ENCODE assay signal across 11 mouse cellular contexts in the genomic region with DNA sequence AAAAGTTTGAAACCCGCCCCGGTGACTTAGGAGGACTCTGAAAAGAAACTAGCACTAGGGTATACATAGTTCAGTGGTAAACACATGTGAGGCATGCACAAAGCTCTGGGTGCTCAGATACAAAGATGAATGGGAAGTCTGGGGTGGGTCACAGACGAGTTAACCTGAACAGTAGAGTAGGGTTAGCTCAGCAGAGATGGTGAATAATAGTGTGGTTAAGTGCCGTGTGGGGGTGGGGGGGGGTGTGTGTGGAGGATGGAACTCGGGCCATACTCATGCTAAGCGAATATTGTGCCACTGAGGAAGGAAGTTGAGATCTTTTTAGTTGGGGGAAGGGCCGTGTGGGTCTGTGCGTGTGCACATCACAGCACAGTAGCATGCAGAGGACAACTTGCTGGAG. TPM values are rescaled to one million over a fixed set of nuclear protein-coding genes. Genes with fewer than 3 reads are reported as not detected.
A peak's percentile ranks its signal among the peaks of the same experiment; 100 is the strongest.
DNase-seq lines count a peak whose midpoint lies in the region; ATAC-seq lines count a peak whose summit lies in the region.
"Had no signal": no experiment of that assay in that cellular context is flagged by ENCODE, and none has a peak within 500 bp of the region (broad histone marks: within the 10 kb centered on the region; RNA-seq: fewer than 3 reads in every experiment).

No protein-coding gene starts in this region.

- ATAC-seq in heart, embryonic 15.5 days (replicated peaks; ENCODE audit: insufficient number of reproducible peaks, insufficient read depth, low FRiP score, low read depth), result no peak
- no peak for ATAC-seq in embryonic facial prominence, embryonic 12.5 days (ENCODE audit: insufficient number of reproducible peaks, insufficient read depth, low FRiP score, low TSS enrichment)
- ATAC-seq in liver, embryonic 13.5 days (ENCODE audit: low read depth), result no peak

- 61% methylated on average over 8 of the region's 8 CpGs for WGBS in heart, embryonic 15.5 days
- 84% methylated on average over 8 of the region's 8 CpGs for WGBS in embryonic facial prominence, embryonic 12.5 days
- WGBS in liver, embryonic 13.5 days (ENCODE audit: insufficient replicate concordance), result 46% methylated on average over 8 of the region's 8 CpGs

- peak overlapping the region; percentile 66 for H3K4me2 ChIP-seq in heart, embryonic 15.5 days
- H3K4me2 ChIP-seq in embryonic facial prominence, embryonic 12.5 days (replicated peaks), result peak overlapping the region; percentile 2; the same call in 1 of the 2 replicates
- peak overlapping the region; percentile 89 for H3K4me2 ChIP-seq in liver, embryonic 13.5 days

- no peaks in the 10 kb centered on the region for H3K27me3 ChIP-seq in heart, embryonic 15.5 days
- no peaks in the 10 kb centered on the region for H3K27me3 ChIP-seq in embryonic facial prominence, embryonic 12.5 days
- no peaks in the 10 kb centered on the region for H3K27me3 ChIP-seq in liver, embryonic 13.5 days

- peaks cover 33% of the 10 kb centered on the region for H3K36me3 ChIP-seq in heart, embryonic 15.5 days
- H3K36me3 ChIP-seq in embryonic facial prominence, embryonic 12.5 days, result peaks cover 40% of the 10 kb centered on the region
- peaks cover 47% of the 10 kb centered on the region for H3K36me3 ChIP-seq in liver, embryonic 13.5 days

- H3K9ac ChIP-seq in heart, embryonic 15.5 days, result no peak overlapping the region
- no peak overlapping the region for H3K9ac ChIP-seq in embryonic facial prominence, embryonic 12.5 days
- H3K9ac ChIP-seq in liver, embryonic 13.5 days, result peak overlapping the region; percentile 93

- no peaks in the 10 kb centered on the region for H3K9me3 ChIP-seq in heart, embryonic 15.5 days (replicated peaks)
- no peaks in the 10 kb centered on the region for H3K9me3 ChIP-seq in embryonic facial prominence, embryonic 12.5 days
- H3K9me3 ChIP-seq in liver, embryonic 13.5 days (replicated peaks), result no peaks in the 10 kb centered on the region

- peaks cover 35% of the 10 kb centered on the region for H3K4me1 ChIP-seq in heart, embryonic 15.5 days (replicated peaks)
- H3K4me1 ChIP-seq in embryonic facial prominence, embryonic 12.5 days, result peaks cover 19% of the 10 kb centered on the region
- peaks cover 51% of the 10 kb centered on the region for H3K4me1 ChIP-seq in liver, embryonic 13.5 days (replicated peaks)

- intact Hi-C loops in heart, postnatal 14 days (cut with DNase I), result no loop called here
- intact Hi-C loops in left cerebral cortex, postnatal 36 days (cut with DNase I), result no loop called here

- peak overlapping the region; percentile 89 for H3K4me3 ChIP-seq in heart, embryonic 15.5 days
- no peak overlapping the region for H3K4me3 ChIP-seq in embryonic facial prominence, embryonic 12.5 days
- H3K4me3 ChIP-seq in liver, embryonic 13.5 days (replicated peaks), result peak overlapping the region; percentile 84

- DNase-seq in heart, postnatal 14 days, result no peak
- DNase-seq in CD4-positive helper T cell, adult 2 months (ENCODE audit: low read depth, low spot score), result peak; percentile 37
- no peak for DNase-seq in liver, embryonic 13.5 days
- no peak for DNase-seq in right cerebral cortex, postnatal 10 days (ENCODE audit: low spot score in 2 of 2)
- DNase-seq in frontal cortex, postnatal 14 days (ENCODE audit: low spot score in 2 of 2), result no peak
- no peak for DNase-seq in left cerebral cortex, postnatal 36 days (ENCODE audit: low spot score in 2 of 2)
- DNase-seq: cerebellum, adult 9-11 months; gastrocnemius, postnatal 36 days had no signal

- no peak overlapping the region for H3K27ac ChIP-seq in heart, embryonic 15.5 days
- no peak overlapping the region for H3K27ac ChIP-seq in embryonic facial prominence, embryonic 12.5 days
- H3K27ac ChIP-seq in liver, embryonic 13.5 days, result no peak overlapping the region

RNA-seq across cellular contexts. Expression of a gene that starts 2.1 kb away (rescaled TPM):
- 1,014 and 1,128 TPM in 2 replicates for polyA plus RNA-seq in heart, embryonic 15.5 days (2015; fragmentation: Nextera tagmentation; extraction: Ambion mirVana)
- 1,000 to 10,000 TPM; 1,831 to 1,920 TPM for total RNA-seq in heart, postnatal 14 days (2021)
- 487 and 498 TPM in 2 replicates for polyA plus RNA-seq in embryonic facial prominence, embryonic 12.5 days (2016; fragmentation: Nextera tagmentation; extraction: Ambion mirVana)
- polyA plus RNA-seq in liver, embryonic 13.5 days (2015; fragmentation: Nextera tagmentation; extraction: Ambion mirVana), result 416 and 419 TPM in 2 replicates
- 100 to 1,000 TPM; 374 to 435 TPM for total RNA-seq in left cerebral cortex, postnatal 36 days (2021)

RNA-seq across cellular contexts. Expression of a gene that starts 2.1 kb away (rescaled TPM):
- 0.39 and 0.41 TPM in 2 replicates for polyA plus RNA-seq in heart, embryonic 15.5 days (2015; fragmentation: Nextera tagmentation; extraction: Ambion mirVana)
- under 1 TPM in 1 of 2 experiments, not detected in 1; 0.34 TPM for total RNA-seq in heart, postnatal 14 days (2021)
- polyA plus RNA-seq in embryonic facial prominence, embryonic 12.5 days (2016; fragmentation: Nextera tagmentation; extraction: Ambion mirVana), result 0.23 and 0.47 TPM in 2 replicates
- not detected in 2 replicates for polyA plus RNA-seq in liver, embryonic 13.5 days (2015; fragmentation: Nextera tagmentation; extraction: Ambion mirVana)
- total RNA-seq in left cerebral cortex, postnatal 36 days (2021), result not detected
- total RNA-seq: gastrocnemius, postnatal 36 days; left cerebral cortex, postnatal 10 days had no signal

RNA-seq across cellular contexts. Expression of a gene that starts 26.4 kb away (rescaled TPM):
- 0.18 and 0.33 TPM in 2 replicates for polyA plus RNA-seq in heart, embryonic 15.5 days (2015; fragmentation: Nextera tagmentation; extraction: Ambion mirVana)
- under 1 TPM in 1 of 2 experiments, not detected in 1; 0.10 TPM for total RNA-seq in heart, postnatal 14 days (2021)
- 3.6 and 8.9 TPM in 2 replicates for polyA plus RNA-seq in embryonic facial prominence, embryonic 12.5 days (2016; fragmentation: Nextera tagmentation; extraction: Ambion mirVana)
- polyA plus RNA-seq in liver, embryonic 13.5 days (2015; fragmentation: Nextera tagmentation; extraction: Ambion mirVana), result 0.07 TPM in 1 of 2 replicates, not detected in the other
- total RNA-seq in left cerebral cortex, postnatal 36 days (2021), result 100 to 1,000 TPM in 1 of 2 experiments, 10 to 100 TPM in 1; 65.0 to 119 TPM
- total RNA-seq: gastrocnemius, postnatal 36 days had no signal

RNA-seq across cellular contexts. Expression of a gene that starts 36.1 kb away (rescaled TPM):
- 32.9 and 37.1 TPM in 2 replicates for polyA plus RNA-seq in heart, embryonic 15.5 days (2015; fragmentation: Nextera tagmentation; extraction: Ambion mirVana)
- total RNA-seq in heart, postnatal 14 days (2021), result 10 to 100 TPM in 1 of 2 experiments, 1 to 10 TPM in 1; 10.0 to 10.3 TPM
- polyA plus RNA-seq in embryonic facial prominence, embryonic 12.5 days (2016; fragmentation: Nextera tagmentation; extraction: Ambion mirVana), result 50.4 and 53.1 TPM in 2 replicates
- polyA plus RNA-seq in liver, embryonic 13.5 days (2015; fragmentation: Nextera tagmentation; extraction: Ambion mirVana), result 17.3 and 17.8 TPM in 2 replicates
- 10 to 100 TPM; 15.6 to 18.0 TPM for total RNA-seq in left cerebral cortex, postnatal 36 days (2021)

Comparison
In these comparisons a context has a peak if more than half of its experiments do, and no peak if none do; other contexts are left out.
1. H3K4me2 ChIP-seq: peak in every context shown above with its lines; median percentile 89 in liver, embryonic 13.5 days; 66 in heart, embryonic 15.5 days; 2 in embryonic facial prominence, embryonic 12.5 days.